In genomic region chr15:96665889-96666288, GRCm38 (mm10) we compare ENCODE assay signal across 7 mouse cellular contexts. TPM values are rescaled to one million over a fixed set of nuclear protein-coding genes. Genes with fewer than 3 reads are reported as not detected.
DNase-seq lines count a peak whose midpoint lies in the region; ATAC-seq and TF ChIP-seq lines count a peak whose summit lies in the region.

No protein-coding gene starts in this region.

- no peaks in the 10 kb centered on the region for H3K27me3 ChIP-seq in cerebellum, adult 2 months (ENCODE audit: control insufficient read depth, insufficient read depth, low read length)

- no peaks in the 10 kb centered on the region for H3K4me1 ChIP-seq in cerebellum, adult 2 months (ENCODE audit: control insufficient read depth, insufficient read depth, low read length)

- peak; percentile 87 for DNase-seq in R1 (ENCODE audit: low read depth, low spot score)
- DNase-seq in cerebellum, adult 2 months: peak; percentile 60 to 74
- peak; percentile 86 for DNase-seq in hindlimb bud, embryonic 11.5 days (ENCODE audit: extremely low spot score, low read depth, low spot score)
- DNase-seq in left cerebral cortex, adult 18-20 months (ENCODE audit: low spot score in 2 of 2): peak; percentile 58 to 71
- peak; percentile 66 for DNase-seq in right cerebral cortex, postnatal 14 days

- ATAC-seq in frontal cortex, adult (ENCODE audit: low TSS enrichment): peak; percentile 94

- no peak overlapping the region for H3K4me3 ChIP-seq in cerebellum, adult 2 months (replicated peaks; ENCODE audit: insufficient read depth, low read depth, low read length)
- peak overlapping the region; percentile 5; the same call in 1 of the 2 replicates for H3K4me3 ChIP-seq in macrophage (ENCODE audit: inconsistent target)

- peak; percentile 78 for TF ChIP-seq CTCF in cerebellum, adult 2 months (IDR thresholded peaks at IDR 0.05; ENCODE audit: borderline replicate concordance, insufficient read depth, low read depth, low read length)

- H3K36me3 ChIP-seq in macrophage (ENCODE audit: inconsistent target): no peaks in the 10 kb centered on the region

- H3K79me2 ChIP-seq in macrophage (ENCODE audit: inconsistent target): no peaks in the 10 kb centered on the region

- H3K27ac ChIP-seq in cerebellum, adult 2 months (ENCODE audit: insufficient read depth, low read length): no peak overlapping the region
- H3K27ac ChIP-seq in macrophage: no peak overlapping the region

- TF ChIP-seq POLR2A in cerebellum, adult 2 months (IDR thresholded peaks at IDR 0.05; ENCODE audit: borderline replicate concordance, insufficient read depth, low read length): no peak

- 6% methylated on average over 3 of the region's 3 CpGs for WGBS in cerebellum, adult 2 months
- 5% methylated on average over 3 of the region's 3 CpGs for WGBS in macrophage (ENCODE audit: missing documents)

RNA-seq across cellular contexts. Expression of gene Slc38a1, which starts 23.2 kb away (rescaled TPM):
- polyA plus RNA-seq in cerebellum, adult 2 months (2012; rRNA removed): 141 and 160 TPM in 2 replicates
- total RNA-seq in left cerebral cortex, adult 18-20 months (2021): 100 to 1,000 TPM; 112 to 114 TPM
- 1,000 to 10,000 TPM in 1 of 26 experiments, 100 to 1,000 TPM in 14, 10 to 100 TPM in 11; 65.8 to 1,056 (median 152) TPM for total RNA-seq in macrophage (2018; cell fraction: chromatin; rRNA removed)
- total RNA-seq in macrophage (2018; cell fraction: cytosol; rRNA removed): 100 to 1,000 TPM in 2 of 26 experiments, 10 to 100 TPM in 24; 32.3 to 169 (median 53.6) TPM
- 100 to 1,000 TPM in 18 of 26 experiments, 10 to 100 TPM in 8; 75.5 to 593 (median 137) TPM for total RNA-seq in macrophage (2018; cell fraction: nucleus; rRNA removed)
- polyA plus RNA-seq in macrophage (2018): 34.2 to 43.0 TPM (median 36.4 TPM) in 3 replicates

RNA-seq across cellular contexts. Expression of gene Slc38a2, which starts 33.6 kb away (rescaled TPM):
- polyA plus RNA-seq in cerebellum, adult 2 months (2012; rRNA removed): 93.6 and 103 TPM in 2 replicates
- 100 to 1,000 TPM in 1 of 2 experiments, 10 to 100 TPM in 1; 93.9 to 101 TPM for total RNA-seq in left cerebral cortex, adult 18-20 months (2021)
- 100 to 1,000 TPM in 9 of 26 experiments, 10 to 100 TPM in 17; 12.5 to 208 (median 81.7) TPM for total RNA-seq in macrophage (2018; cell fraction: chromatin; rRNA removed)
- 10 to 100 TPM; 11.6 to 70.8 (median 26.9) TPM for total RNA-seq in macrophage (2018; cell fraction: cytosol; rRNA removed)
- total RNA-seq in macrophage (2018; cell fraction: nucleus; rRNA removed): 100 to 1,000 TPM in 13 of 26 experiments, 10 to 100 TPM in 13; 44.0 to 189 (median 105) TPM
- polyA plus RNA-seq in macrophage (2018): 7.9 to 34.0 TPM (median 16.4 TPM) in 3 replicates
